Mouse (Mus musculus) lung, embryonic 15.5 days (tissue): ENCODE measurements around the gene Ddi1. TPM values are rescaled to one million over a fixed set of nuclear protein-coding genes. Genes with fewer than 3 reads are reported as not detected.

Source experiments
- ATAC-seq: fragments of 200-750 bp; cut with Nextera tagmentation; 2 replicates; pipeline ENCODE4 v1.8.0; 2017; ENCODE audit warnings: moderate number of reproducible peaks, borderline replicate concordance; ENCODE audit not compliant: low FRiP score, low TSS enrichment; ENCODE audit errors: extremely low read depth
- H3K27ac ChIP-seq: fragments of 300-500 bp; sonication (generic); 2 replicates; pipeline ENCODE4 v1.5.1; 2015; ENCODE audit warnings: moderate library complexity, mild to moderate bottlenecking, inconsistent platforms
- H3K27me3 ChIP-seq: fragments of 300-500 bp; sonication (generic); 2 replicates; pipeline ENCODE4 v1.6.1; 2015; ENCODE audit warnings: inconsistent platforms
- H3K36me3 ChIP-seq: fragments of 300-500 bp; sonication (generic); 2 replicates; pipeline ENCODE4 v1.6.1; 2015; ENCODE audit warnings: inconsistent platforms
- H3K4me1 ChIP-seq: fragments of 300-500 bp; sonication (generic); 2 replicates; pipeline ENCODE4 v1.6.1; 2015; ENCODE audit warnings: inconsistent platforms
- H3K4me2 ChIP-seq: fragments of 300-500 bp; sonication (generic); 2 replicates; pipeline ENCODE4 v1.6.1; 2015; ENCODE audit warnings: inconsistent platforms, mild to moderate bottlenecking, moderate library complexity
- H3K4me3 ChIP-seq: fragments of 300-500 bp; sonication (generic); 2 replicates; pipeline ENCODE4 v1.5.1; 2015; ENCODE audit warnings: mild to moderate bottlenecking, inconsistent platforms
- H3K9ac ChIP-seq: fragments of 300-500 bp; sonication (generic); 2 replicates; pipeline ENCODE4 v1.6.1; 2015; ENCODE audit warnings: inconsistent platforms
- H3K9me3 ChIP-seq: fragments of 300-500 bp; sonication (generic); 2 replicates; pipeline ENCODE4 v1.6.1; 2016; ENCODE audit warnings: inconsistent platforms
- WGBS: fragments of 180-500 bp; shearing (Covaris S2); methylation state at CpG from one replicate; pipeline ENCODE4 v1.1.7; 2015; 5-methylcytosine and 5-hydroxymethylcytosine counted together
- polyA plus RNA-seq: library from polyadenylated mRNA; unstranded; fragments of >200 nt; fragmentation: Nextera tagmentation; extraction: Ambion mirVana; gene quantifications from 2 replicates; pipeline ENCODE4 v1.2.1, GENCODE M21; 2015

Gene Ddi1
- polyA plus RNA-seq, result 0.03 and 0.06 TPM in 2 replicates

GRCm38 (mm10) chr9:6269796-6270280 lies at the start of gene Ddi1:
TSS of gene Ddi1 (minus strand) at chr9:6269846.
- no peaks in the 10 kb centered on the region for H3K4me1 ChIP-seq
- H3K4me2 ChIP-seq, result no peak within 1 kb of the TSS
- H3K9ac ChIP-seq, result no peak within 1 kb of the TSS
- 65% methylated on average over 1 of the region's 1 CpGs for WGBS
- no peaks in the 10 kb centered on the region for H3K36me3 ChIP-seq
- no peaks in the 10 kb centered on the region for H3K9me3 ChIP-seq
- no peak within 1 kb of the TSS for H3K27ac ChIP-seq
- no peaks in the 10 kb centered on the region for H3K27me3 ChIP-seq
- ATAC-seq, result no peak
- H3K4me3 ChIP-seq, result no peak within 1 kb of the TSS

- Histone ChIP-seq H3K9ac (no peak overlapping the region), H3K27ac (no peak overlapping the region), H3K4me1 (no peaks in the 10 kb centered on the region), H3K36me3 (no peaks in the 10 kb centered on the region), H3K27me3 (no peaks in the 10 kb centered on the region), H3K4me3 (no peak overlapping the region), H3K9me3 (no peaks in the 10 kb centered on the region), H3K4me2 (no peak overlapping the region)
- ATAC-seq, result no peak
- WGBS, result 63% methylated on average over 1 of the region's 1 CpGs
These were observed 47.5 kb upstream of the Ddi1 start for GRCm38 (mm10) chr9:6317114-6317513.

GRCm38 (mm10) chr9:6305847-6306246 lies 36.2 kb upstream of the Ddi1 start:
- Histone ChIP-seq H3K27me3 (no peaks in the 10 kb centered on the region), H3K9me3 (no peaks in the 10 kb centered on the region), H3K4me1 (no peaks in the 10 kb centered on the region), H3K4me3 (no peak overlapping the region), H3K36me3 (no peaks in the 10 kb centered on the region), H3K9ac (no peak overlapping the region), H3K4me2 (no peak overlapping the region), H3K27ac (no peak overlapping the region)
- no peak for ATAC-seq
- 82% methylated on average over 3 of the region's 3 CpGs for WGBS

GRCm38 (mm10) chr9:6304590-6304989 lies 34.9 kb upstream of the Ddi1 start:
- Histone ChIP-seq H3K4me2 (no peak overlapping the region), H3K27me3 (no peaks in the 10 kb centered on the region), H3K27ac (no peak overlapping the region), H3K9me3 (no peaks in the 10 kb centered on the region), H3K4me3 (no peak overlapping the region), H3K9ac (no peak overlapping the region), H3K36me3 (no peaks in the 10 kb centered on the region), H3K4me1 (no peaks in the 10 kb centered on the region)
- 78% methylated on average over 3 of the region's 3 CpGs for WGBS
- ATAC-seq, result no peak

GRCm38 (mm10) chr9:6302050-6302449 lies 32.4 kb upstream of the Ddi1 start:
- no peaks in the 10 kb centered on the region for H3K27me3 ChIP-seq
- no peak overlapping the region for H3K9ac ChIP-seq
- no peak overlapping the region for H3K4me2 ChIP-seq
- no peaks in the 10 kb centered on the region for H3K9me3 ChIP-seq
- no peaks in the 10 kb centered on the region for H3K36me3 ChIP-seq
- no peaks in the 10 kb centered on the region for H3K4me1 ChIP-seq
- no peak overlapping the region for H3K4me3 ChIP-seq
- ATAC-seq, result no peak
- 54% methylated on average over 3 of the region's 3 CpGs for whole genome bisulfite sequencing
- no peak overlapping the region for H3K27ac ChIP-seq

GRCm38 (mm10) chr9:6298547-6298946 lies 28.9 kb upstream of the Ddi1 start:
- Histone ChIP-seq H3K27me3 (no peaks in the 10 kb centered on the region), H3K9me3 (no peaks in the 10 kb centered on the region), H3K4me1 (no peaks in the 10 kb centered on the region), H3K9ac (no peak overlapping the region), H3K27ac (no peak overlapping the region), H3K4me3 (no peak overlapping the region), H3K4me2 (no peak overlapping the region), H3K36me3 (no peaks in the 10 kb centered on the region)
- no peak for ATAC-seq
- 66% methylated on average over 2 of the region's 2 CpGs for WGBS

- Histone ChIP-seq H3K9me3 (no peaks in the 10 kb centered on the region), H3K9ac (no peak overlapping the region), H3K27me3 (no peaks in the 10 kb centered on the region), H3K4me3 (no peak overlapping the region), H3K36me3 (no peaks in the 10 kb centered on the region), H3K4me2 (no peak overlapping the region), H3K27ac (no peak overlapping the region), H3K4me1 (no peaks in the 10 kb centered on the region)
- no peak for ATAC-seq
- WGBS, result 12% methylated on average over 2 of the region's 2 CpGs
These were observed 19.6 kb upstream of the Ddi1 start for GRCm38 (mm10) chr9:6289211-6289696.

- ATAC-seq, result no peak
- 81% methylated on average over 1 of the region's 1 CpGs for WGBS
These were observed 17.1 kb upstream of the Ddi1 start for GRCm38 (mm10) chr9:6286770-6287169.

GRCm38 (mm10) chr9:6277526-6277925 lies 7.9 kb upstream of the Ddi1 start:
- Histone ChIP-seq H3K27me3 (no peaks in the 10 kb centered on the region), H3K4me1 (no peaks in the 10 kb centered on the region), H3K4me3 (no peak overlapping the region), H3K9me3 (no peaks in the 10 kb centered on the region), H3K27ac (no peak overlapping the region), H3K9ac (no peak overlapping the region), H3K4me2 (no peak overlapping the region), H3K36me3 (no peaks in the 10 kb centered on the region)
- no peak for ATAC-seq

More at GRCm38 (mm10) chr9:6286770-6287169, 17.1 kb upstream of the Ddi1 start:
- Histone ChIP-seq H3K27me3 (no peaks in the 10 kb centered on the region), H3K36me3 (no peaks in the 10 kb centered on the region), H3K4me1 (no peaks in the 10 kb centered on the region), H3K4me2 (no peak overlapping the region), H3K4me3 (no peak overlapping the region), H3K9ac (no peak overlapping the region), H3K27ac (no peak overlapping the region), H3K9me3 (no peaks in the 10 kb centered on the region)

GRCm38 (mm10) chr9:6276395-6276794 lies 6.7 kb upstream of the Ddi1 start:
- no peak overlapping the region for H3K4me2 ChIP-seq
- no peaks in the 10 kb centered on the region for H3K27me3 ChIP-seq
- H3K9me3 ChIP-seq, result no peaks in the 10 kb centered on the region
- 68% methylated on average over 1 of the region's 1 CpGs for WGBS
- H3K4me3 ChIP-seq, result no peak overlapping the region
- H3K9ac ChIP-seq, result no peak overlapping the region
- no peak overlapping the region for H3K27ac ChIP-seq
- no peaks in the 10 kb centered on the region for H3K36me3 ChIP-seq
- no peaks in the 10 kb centered on the region for H3K4me1 ChIP-seq
- no peak for ATAC-seq

- H3K27me3 ChIP-seq, result no peaks in the 10 kb centered on the region
- H3K27ac ChIP-seq, result no peak overlapping the region
- H3K4me2 ChIP-seq, result no peak overlapping the region
- no peak overlapping the region for H3K9ac ChIP-seq
- no peaks in the 10 kb centered on the region for H3K4me1 ChIP-seq
- WGBS, result 80% methylated on average over 2 of the region's 2 CpGs
- H3K4me3 ChIP-seq, result no peak overlapping the region
- no peaks in the 10 kb centered on the region for H3K36me3 ChIP-seq
- ATAC-seq, result no peak
- no peaks in the 10 kb centered on the region for H3K9me3 ChIP-seq
These were observed 4.8 kb downstream of the Ddi1 start for GRCm38 (mm10) chr9:6264820-6265219.

- H3K9me3 ChIP-seq, result no peaks in the 10 kb centered on the region
- no peak overlapping the region for H3K9ac ChIP-seq
- no peak overlapping the region for H3K4me3 ChIP-seq
- no peaks in the 10 kb centered on the region for H3K36me3 ChIP-seq
- H3K4me1 ChIP-seq, result no peaks in the 10 kb centered on the region
- no peak for ATAC-seq
- no peaks in the 10 kb centered on the region for H3K27me3 ChIP-seq
- H3K27ac ChIP-seq, result no peak overlapping the region
- no peak overlapping the region for H3K4me2 ChIP-seq
These were observed 12.6 kb downstream of the Ddi1 start for GRCm38 (mm10) chr9:6257072-6257471.

GRCm38 (mm10) chr9:6251990-6252389 lies 17.7 kb downstream of the Ddi1 start:
- no peaks in the 10 kb centered on the region for H3K4me1 ChIP-seq
- H3K4me2 ChIP-seq, result no peak overlapping the region
- H3K27me3 ChIP-seq, result no peaks in the 10 kb centered on the region
- no peak overlapping the region for H3K27ac ChIP-seq
- no peaks in the 10 kb centered on the region for H3K9me3 ChIP-seq
- H3K4me3 ChIP-seq, result no peak overlapping the region
- H3K36me3 ChIP-seq, result no peaks in the 10 kb centered on the region
- no peak for ATAC-seq
- no peak overlapping the region for H3K9ac ChIP-seq
- 74% methylated on average over 2 of the region's 2 CpGs for WGBS
